Mouse (Mus musculus) thymus, postnatal 25 days (tissue): ENCODE results near the gene Tmem131.

Experiments used
- DNase-seq: peaks from one replicate; pipeline ENCODE4 v3.0.0; 2022

Gene Tmem131

DNA sequence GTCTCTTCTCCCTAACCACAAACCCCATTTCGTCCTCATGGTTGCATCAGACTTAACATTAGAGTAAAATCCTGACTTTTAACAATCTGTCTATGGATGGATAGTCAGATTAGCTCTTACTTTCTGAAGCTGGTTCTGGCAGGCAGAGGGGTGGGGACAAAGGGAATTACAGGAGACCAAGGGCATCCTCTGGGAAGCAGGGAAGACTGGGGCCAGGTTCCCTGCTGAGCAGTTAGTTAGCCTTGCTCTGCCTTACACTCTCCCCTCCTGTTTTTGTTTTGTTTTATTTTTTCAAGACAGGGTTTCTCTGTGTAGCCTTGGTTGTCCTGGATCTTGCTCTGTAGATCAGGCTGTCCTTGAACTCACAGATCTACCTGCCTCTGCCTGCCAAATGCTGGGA, 173.5 kb downstream of the Tmem131 start:
- DNase-seq = no peak

DNA sequence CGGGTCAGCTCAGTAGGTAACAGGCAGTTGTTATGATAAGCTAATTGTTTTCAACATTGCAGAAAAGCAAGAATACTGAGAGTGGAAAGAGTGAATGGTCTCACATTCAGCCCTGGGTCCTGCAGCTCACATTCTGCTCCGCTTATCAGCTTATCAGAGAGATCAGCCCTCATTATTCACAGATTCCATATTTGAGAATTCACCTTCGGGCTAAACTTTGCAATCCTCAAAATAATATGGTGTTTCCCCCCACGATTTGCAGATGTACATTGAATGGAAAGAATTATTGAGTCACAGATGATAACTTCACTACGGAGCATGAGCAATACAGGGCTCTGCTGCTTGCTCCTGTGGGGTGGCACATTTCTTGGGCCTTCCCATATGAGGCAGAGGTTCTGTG, 174.7 kb downstream of the Tmem131 start:
- DNase-seq = no peak

GRCm38 (mm10) chr1:36767321-36767720, 176.1 kb downstream of the Tmem131 start:
- peak; percentile 53 for DNase-seq

- DNase-seq = peak; percentile 76
Observed at GRCm38 (mm10) chr1:36766431-36767205, 176.8 kb downstream of the Tmem131 start.

GRCm38 (mm10) chr1:36761568-36761967, 181.9 kb downstream of the Tmem131 start, which contains the start of gene Zap70:
Gene Zap70, plus strand, starts transcription at chr1:36761798.
- DNase-seq = peak; percentile 81

GRCm38 (mm10) chr1:36761061-36761460, 182.4 kb downstream of the Tmem131 start:
- no peak for DNase-seq

GRCm38 (mm10) chr1:36760401-36760800, 183.1 kb downstream of the Tmem131 start:
- no peak for DNase-seq

DNA sequence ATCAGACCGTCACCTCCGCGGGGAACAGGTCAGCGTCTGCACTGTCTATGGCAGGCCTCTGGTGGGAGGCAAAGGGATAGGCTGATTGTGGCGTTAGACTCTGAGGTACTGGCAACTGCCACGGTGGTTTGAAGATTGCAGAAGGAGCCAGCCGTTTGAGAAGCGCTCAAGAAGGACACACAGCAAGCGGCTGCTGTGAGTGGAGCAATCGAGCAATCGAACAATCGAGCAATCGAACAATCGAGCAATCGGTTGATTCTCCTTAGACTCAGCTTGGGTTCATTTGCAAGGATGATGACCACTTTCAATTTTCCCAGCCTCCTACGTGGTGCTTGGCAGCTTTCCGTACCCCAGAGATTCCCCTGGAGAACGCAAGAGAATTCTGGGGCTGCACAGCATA, 184.4 kb downstream of the Tmem131 start:
- no peak for DNase-seq

- DNase-seq = no peak
Observed at GRCm38 (mm10) chr1:36758553-36758952, 184.9 kb downstream of the Tmem131 start.

DNA sequence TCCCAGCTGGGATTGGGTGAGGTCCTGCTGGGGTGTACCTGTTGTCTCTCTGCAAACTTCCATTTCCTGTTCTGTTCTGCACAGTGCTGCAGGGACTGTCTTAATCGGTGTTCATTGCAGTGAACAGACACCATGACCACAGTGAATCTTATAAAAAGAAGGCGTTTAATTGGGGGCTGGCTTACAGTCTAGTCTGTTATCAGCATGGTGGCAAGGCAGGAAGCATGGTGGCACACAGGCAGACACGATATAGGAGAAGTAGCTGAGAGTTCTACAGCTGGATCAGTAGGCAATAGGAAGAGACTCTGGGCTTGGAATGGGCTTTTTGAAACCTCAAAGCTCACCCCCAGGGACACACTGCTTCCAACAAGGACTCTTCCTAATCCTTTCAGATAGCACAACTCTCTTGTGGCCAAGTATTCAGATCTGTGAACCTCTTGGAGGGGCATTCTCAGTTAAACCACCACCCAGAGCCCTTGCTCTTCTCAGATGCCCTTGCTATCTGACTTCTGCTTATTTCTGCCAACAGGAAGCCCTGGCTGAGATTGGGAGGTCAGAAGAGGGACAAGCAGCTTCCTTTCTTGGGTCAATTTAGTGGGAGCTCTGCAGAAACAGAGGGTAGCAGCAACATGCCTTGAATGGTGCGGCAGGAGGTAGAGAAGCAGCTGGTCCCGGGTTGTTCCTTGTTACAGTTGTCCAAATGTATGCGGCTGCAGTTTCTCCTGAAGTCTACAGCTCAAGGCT, 189.4 kb downstream of the Tmem131 start:
- DNase-seq = no peak

GRCm38 (mm10) chr1:36746452-36746851, 197.0 kb downstream of the Tmem131 start:
- peak; percentile 54 for DNase-seq

- DNase-seq = no peak
Observed at GRCm38 (mm10) chr1:36745661-36746060, 197.8 kb downstream of the Tmem131 start.

DNA sequence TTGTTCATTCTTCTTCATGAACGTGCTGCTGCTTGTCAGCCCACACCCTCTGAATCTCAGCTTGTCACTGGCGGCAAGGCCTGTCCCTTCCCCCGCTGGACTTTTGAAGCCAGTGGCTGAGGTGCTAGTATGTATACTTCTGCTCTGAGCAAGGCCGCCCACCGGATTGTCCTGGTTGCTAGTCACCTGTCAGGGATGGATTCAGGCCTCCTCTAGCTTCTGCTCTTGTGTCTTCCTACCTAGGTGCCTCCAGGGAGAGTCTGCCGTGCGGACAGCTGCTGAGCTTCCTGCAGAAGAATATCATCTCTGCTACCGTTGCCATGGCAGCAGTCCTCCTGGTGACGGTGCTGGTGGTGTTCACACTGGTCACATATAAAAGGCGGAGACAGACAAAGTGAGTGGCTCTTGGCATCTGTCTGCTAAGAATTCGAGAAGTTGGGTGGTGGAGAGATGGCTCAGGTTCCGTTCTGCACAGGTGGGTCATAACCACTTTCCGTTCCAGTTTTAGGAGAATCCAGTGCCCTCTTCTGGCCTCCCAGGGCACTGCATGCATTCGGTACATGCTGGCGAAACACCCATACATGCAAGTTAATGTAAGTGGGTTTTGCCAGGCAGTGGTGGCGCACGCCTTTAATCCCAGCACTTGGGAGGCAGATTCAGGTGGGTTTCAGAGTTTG, 199.1 kb downstream of the Tmem131 start:
- peak; percentile 87 for DNase-seq

DNA sequence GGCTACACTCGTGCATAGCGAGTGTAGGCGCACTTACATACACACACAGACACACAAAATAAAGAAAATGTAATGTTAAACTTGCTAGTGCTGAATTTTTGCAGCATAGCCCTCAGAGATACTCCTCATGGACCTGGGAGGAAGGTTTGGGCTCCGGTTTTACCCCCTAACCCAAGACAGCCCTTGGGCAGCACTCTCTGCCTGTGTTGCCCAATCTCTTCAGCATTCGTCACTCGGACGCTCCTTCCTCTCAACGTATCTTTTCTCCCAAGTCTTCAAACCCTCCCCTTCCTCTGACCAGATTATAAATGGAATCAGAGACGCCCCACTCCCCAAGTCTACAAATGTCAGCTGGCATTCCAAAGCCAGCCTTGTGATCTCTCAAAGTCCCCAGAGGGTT, 200.4 kb downstream of the Tmem131 start:
- DNase-seq = no peak
